Mouse (Mus musculus): ENCODE measurements around the gene Drc3. TPM values are rescaled to one million over a fixed set of nuclear protein-coding genes. Genes with fewer than 3 reads are reported as not detected.

The Drc3 gene
- 0.36 TPM for polyA plus RNA-seq (2015; fragmentation: Illumina TruSeq; extraction: RNeasy Lipid Tissue Mini Kit (QIAGEN cat#74804); ENCODE audit: insufficient read depth, low replicate concordance)

DNA sequence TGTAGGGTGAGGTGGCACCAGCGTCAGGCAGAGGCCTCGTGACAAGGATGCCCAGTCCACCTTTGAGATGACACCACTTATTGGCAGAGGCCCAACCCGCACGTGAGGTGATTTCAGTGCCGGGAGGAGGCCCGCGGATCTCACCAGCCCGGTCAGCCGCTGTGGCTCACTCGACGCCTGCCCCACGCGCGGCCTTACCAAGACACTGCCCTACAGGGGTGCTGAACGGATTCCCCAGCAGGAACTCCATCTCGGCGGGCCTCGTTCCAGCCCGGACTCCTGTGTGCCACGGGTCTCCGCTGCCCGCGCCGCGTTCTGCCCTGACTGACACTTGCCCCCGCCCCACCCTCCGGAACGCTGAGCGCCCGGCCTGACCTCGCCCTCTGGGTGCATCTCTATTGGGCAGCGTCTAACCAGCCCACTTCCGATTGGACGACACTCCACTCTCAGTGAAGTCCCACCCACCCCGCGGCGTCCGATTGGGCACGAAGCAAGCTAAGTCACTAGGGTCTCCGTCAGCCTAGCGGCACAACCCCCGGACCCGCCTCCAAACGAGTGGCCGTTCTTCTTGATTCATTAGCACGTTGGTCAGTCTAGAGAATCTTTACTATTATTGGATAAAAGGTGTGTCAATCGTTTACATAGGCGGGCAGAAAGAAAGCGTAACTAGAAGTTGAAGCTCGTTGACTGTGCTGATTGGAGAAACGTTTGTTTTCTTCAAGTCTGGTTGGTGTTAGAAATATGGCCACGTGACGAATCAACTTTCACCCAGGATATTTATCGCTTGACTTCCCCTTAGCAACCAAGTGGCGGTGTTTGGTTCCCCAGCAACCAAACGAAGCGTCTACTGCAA is at the start of gene Drc3, which contains the start of gene Tom1l2:
Gene Drc3 (plus strand): TSS at position 771 of the 853 bp plus-strand sequence.
Gene Tom1l2 (minus strand): TSS at position 347 of the 853 bp plus-strand sequence.

GRCm38 (mm10) chr11:60416963-60417716 is 64.0 kb downstream of the Drc3 start, which contains the start of gene Gid4:
Gene Gid4 (plus strand): TSS chr11:60417145.

DNA sequence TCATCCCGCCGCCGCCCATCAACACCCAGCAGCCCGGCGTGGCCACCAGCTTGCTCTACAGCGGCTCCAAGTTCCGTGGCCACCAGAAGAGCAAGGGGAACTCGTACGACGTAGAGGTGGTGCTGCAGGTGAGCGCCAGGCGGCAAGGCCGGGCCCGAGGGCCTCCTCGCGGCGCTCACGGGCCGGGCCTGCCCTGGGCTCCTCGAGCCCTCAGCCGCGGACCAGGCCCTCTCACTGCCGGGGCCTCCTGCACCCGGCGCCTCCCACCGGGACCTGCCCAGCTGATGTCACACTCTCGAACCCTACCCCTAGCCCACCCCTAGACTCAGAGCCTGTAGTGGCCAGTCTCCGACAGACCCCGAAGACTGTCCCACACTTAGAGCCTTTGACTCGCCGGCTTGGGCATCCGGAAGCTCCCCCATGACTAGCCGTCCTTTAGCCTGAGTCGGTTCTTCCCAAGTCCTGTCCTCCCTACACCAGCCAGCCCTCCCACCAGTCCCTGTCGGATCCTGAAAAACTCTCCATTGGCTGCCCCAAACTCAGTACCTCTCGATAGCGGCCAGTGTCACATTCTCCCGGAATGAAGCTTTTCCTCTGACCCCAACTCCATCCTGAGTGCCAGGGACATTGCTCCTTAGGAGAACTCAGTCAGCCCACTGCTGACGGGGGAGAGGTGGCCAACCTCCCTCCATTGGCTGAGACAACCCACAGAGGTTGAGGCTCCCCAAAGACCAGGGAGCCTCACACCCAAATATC is 64.8 kb downstream of the Drc3 start, which contains the start of gene Atpaf2:
Gene Atpaf2 (minus strand): TSS at position 741 of the 756 bp plus-strand sequence.

Other genes with a start within 250 kb of the Drc3 start
- 6.5 TPM for gene Rai1, start 248.3 kb upstream of the Drc3 start, polyA plus RNA-seq (2015; fragmentation: Illumina TruSeq; extraction: RNeasy Lipid Tissue Mini Kit (QIAGEN cat#74804); ENCODE audit: insufficient read depth, low replicate concordance)
- 19.8 TPM for gene Srebf1, start 130.7 kb upstream of the Drc3 start, polyA plus RNA-seq (2015; fragmentation: Illumina TruSeq; extraction: RNeasy Lipid Tissue Mini Kit (QIAGEN cat#74804); ENCODE audit: insufficient read depth, low replicate concordance)
- 21.1 TPM for gene Tom1l2, start 424 bp upstream of the Drc3 start, polyA plus RNA-seq (2015; fragmentation: Illumina TruSeq; extraction: RNeasy Lipid Tissue Mini Kit (QIAGEN cat#74804); ENCODE audit: insufficient read depth, low replicate concordance)
- 23.6 TPM for gene Gid4, start 63.8 kb downstream of the Drc3 start, polyA plus RNA-seq (2015; fragmentation: Illumina TruSeq; extraction: RNeasy Lipid Tissue Mini Kit (QIAGEN cat#74804); ENCODE audit: insufficient read depth, low replicate concordance)
- 24.9 TPM for gene Atpaf2, start 65.1 kb downstream of the Drc3 start, polyA plus RNA-seq (2015; fragmentation: Illumina TruSeq; extraction: RNeasy Lipid Tissue Mini Kit (QIAGEN cat#74804); ENCODE audit: insufficient read depth, low replicate concordance)
- 37.8 TPM for gene Drg2, start 101.3 kb downstream of the Drc3 start, polyA plus RNA-seq (2015; fragmentation: Illumina TruSeq; extraction: RNeasy Lipid Tissue Mini Kit (QIAGEN cat#74804); ENCODE audit: insufficient read depth, low replicate concordance)
- 0.14 TPM for gene Myo15, start 116.0 kb downstream of the Drc3 start, polyA plus RNA-seq (2015; fragmentation: Illumina TruSeq; extraction: RNeasy Lipid Tissue Mini Kit (QIAGEN cat#74804); ENCODE audit: insufficient read depth, low replicate concordance)
- gene Alkbh5, start 183.1 kb downstream of the Drc3 start, polyA plus RNA-seq (2015; fragmentation: Illumina TruSeq; extraction: RNeasy Lipid Tissue Mini Kit (QIAGEN cat#74804); ENCODE audit: insufficient read depth, low replicate concordance), result 38.1 TPM